Mouse (Mus musculus): ENCODE results near the gene Sertad4. TPM values are rescaled to one million over a fixed set of nuclear protein-coding genes. Genes with fewer than 3 reads are reported as not detected.

Sertad4 gene
- polyA plus RNA-seq, 1 experiment from 2014 or later: 13.1 TPM

GRCm38 (mm10) chr1:192841094-192841813 is 14.3 kb downstream of the Sertad4 start:
- H3K27me3 ChIP-seq (ENCODE audit: poor library complexity, severe bottlenecking): peaks cover 45% of the 10 kb centered on the region
- WGBS: 88% methylated on average over 9 of the region's 9 CpGs
- H3K9me3 ChIP-seq: no peaks in the 10 kb centered on the region
- DNase-seq (ENCODE audit: extremely low spot score, low spot score): no peak
- peaks cover 9% of the 10 kb centered on the region for H3K36me3 ChIP-seq (replicated peaks)
- no peak overlapping the region for H3K4me3 ChIP-seq
- H3K27ac ChIP-seq: no peak overlapping the region
- peaks cover 4% of the 10 kb centered on the region for H3K4me1 ChIP-seq

DNA sequence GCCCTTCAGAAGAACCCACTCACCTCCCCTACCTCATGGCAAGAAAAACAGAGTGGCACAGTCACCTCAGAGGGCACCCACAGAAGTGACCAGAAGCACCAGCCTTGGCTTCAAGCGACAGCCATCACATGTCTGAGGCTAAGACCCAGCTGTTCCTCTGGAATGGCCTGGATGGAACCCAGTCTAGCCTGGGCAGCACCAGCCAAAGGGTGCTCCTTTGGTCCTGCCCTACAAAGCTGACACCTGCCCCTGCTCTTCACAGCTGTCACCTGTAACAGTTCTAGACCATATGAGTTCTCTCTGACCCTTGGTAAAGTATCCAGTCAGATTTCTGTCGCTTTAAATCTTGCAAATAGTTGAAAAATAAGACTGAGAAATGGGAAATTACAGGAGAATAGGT is 14.9 kb downstream of the Sertad4 start:
- Histone ChIP-seq H3K36me3 (replicated peaks) (peaks cover 6% of the 10 kb centered on the region; the same call in 1 of the 2 replicates), H3K4me3 (no peak overlapping the region), H3K9me3 (no peaks in the 10 kb centered on the region), H3K4me1 (peaks cover 10% of the 10 kb centered on the region), H3K27ac (no peak overlapping the region), H3K27me3 (ENCODE audit: poor library complexity, severe bottlenecking) (peaks cover 51% of the 10 kb centered on the region)
- WGBS: 77% methylated on average over 2 of the region's 2 CpGs
- DNase-seq (ENCODE audit: extremely low spot score, low spot score): no peak

DNA sequence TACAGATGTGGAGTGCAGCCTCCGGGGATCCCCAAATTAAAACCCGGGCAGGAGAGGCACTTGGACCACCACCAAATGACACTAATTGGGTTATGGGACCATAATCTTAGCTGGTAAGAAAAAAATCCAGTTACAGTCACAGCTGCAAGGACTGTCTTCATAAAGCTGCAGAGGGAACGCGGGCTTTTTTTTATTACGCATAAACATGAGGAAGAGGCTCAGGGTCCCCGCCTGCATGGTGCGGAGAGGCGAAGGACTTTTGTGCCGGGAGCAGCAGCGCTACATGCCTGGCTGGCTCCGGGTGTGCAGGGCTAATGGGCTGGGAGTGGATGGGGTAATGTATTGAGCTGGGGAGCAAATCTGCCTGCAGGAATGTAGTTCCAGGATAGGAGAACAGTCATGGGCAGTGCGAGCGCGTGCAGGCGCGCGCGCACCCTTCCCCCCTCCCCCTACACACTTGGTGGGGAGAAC is 20.3 kb downstream of the Sertad4 start:
- Histone ChIP-seq H3K27me3 (ENCODE audit: poor library complexity, severe bottlenecking) (peaks cover 90% of the 10 kb centered on the region), H3K4me1 (peaks cover 55% of the 10 kb centered on the region), H3K9me3 (no peaks in the 10 kb centered on the region), H3K4me3 (peak overlapping the region; percentile 54), H3K36me3 (replicated peaks) (no peaks in the 10 kb centered on the region), H3K27ac (peak overlapping the region; percentile 87)
- DNase-seq (ENCODE audit: extremely low spot score, low spot score): peak; percentile 65
- WGBS: 1% methylated on average over 18 of the region's 18 CpGs

DNA sequence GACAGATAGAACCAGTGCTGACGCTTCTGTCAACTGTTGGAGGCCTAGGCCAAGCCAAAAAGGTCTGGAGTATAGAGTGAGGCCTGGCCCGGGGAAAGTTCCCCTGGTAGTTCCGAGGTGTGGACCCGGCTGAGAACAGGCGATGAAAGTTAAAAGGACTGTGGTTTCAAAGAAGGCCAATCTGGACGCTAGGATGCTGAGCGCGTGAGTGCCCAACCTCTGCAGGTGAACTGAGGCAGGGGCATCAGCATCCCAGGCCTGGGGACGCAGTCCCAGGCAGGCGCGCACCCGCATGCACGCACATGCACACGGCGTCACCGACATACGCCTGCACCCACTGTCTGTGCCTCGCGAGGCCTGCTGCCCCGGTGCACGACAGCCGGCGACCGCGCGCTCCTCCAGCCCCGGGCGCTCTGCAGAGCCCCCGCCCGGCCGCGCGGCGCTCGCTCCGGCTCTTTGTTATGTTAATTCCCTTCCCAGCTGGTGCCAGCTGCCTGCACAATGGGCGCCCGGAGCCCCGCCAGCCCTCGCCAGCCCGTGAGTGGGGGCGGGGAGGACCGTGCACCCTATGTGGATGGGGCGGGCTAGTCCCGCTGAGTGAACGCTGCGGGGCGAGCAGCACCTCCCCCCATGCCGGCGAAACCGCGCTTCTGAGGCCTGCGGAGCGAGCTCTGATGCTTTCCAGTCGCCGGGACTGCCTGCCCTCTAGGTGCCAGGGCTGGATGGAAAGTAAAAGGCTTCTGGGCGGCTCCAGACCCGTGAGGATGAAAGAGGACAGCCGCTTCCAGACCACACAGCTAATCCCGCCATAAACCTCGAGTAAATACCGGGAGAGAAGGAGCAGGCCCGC is 21.0 kb downstream of the Sertad4 start:
- peak overlapping the region; percentile 87 for H3K27ac ChIP-seq
- under 1% methylated on average over 63 of the region's 63 CpGs for WGBS
- peak overlapping the region; percentile 54 for H3K4me3 ChIP-seq
- peaks cover 61% of the 10 kb centered on the region for H3K4me1 ChIP-seq
- H3K36me3 ChIP-seq (replicated peaks): no peaks in the 10 kb centered on the region
- peaks cover 92% of the 10 kb centered on the region for H3K27me3 ChIP-seq (ENCODE audit: poor library complexity, severe bottlenecking)
- DNase-seq (ENCODE audit: extremely low spot score, low spot score): peak; percentile 82
- H3K9me3 ChIP-seq: no peaks in the 10 kb centered on the region

- Histone ChIP-seq H3K4me1 (peaks cover 70% of the 10 kb centered on the region), H3K9me3 (no peaks in the 10 kb centered on the region), H3K27me3 (ENCODE audit: poor library complexity, severe bottlenecking) (peaks cover 94% of the 10 kb centered on the region), H3K36me3 (replicated peaks) (no peaks in the 10 kb centered on the region), H3K27ac (peak overlapping the region; percentile 87), H3K4me3 (peak overlapping the region; percentile 54; the same call in 1 of the 2 replicates)
- 5% methylated on average over 26 of the region's 26 CpGs for WGBS
- no peak for DNase-seq (ENCODE audit: extremely low spot score, low spot score)
Measured at GRCm38 (mm10) chr1:192833586-192833985, 22.0 kb downstream of the Sertad4 start.

GRCm38 (mm10) chr1:192833097-192833496 is 22.5 kb downstream of the Sertad4 start:
- Histone ChIP-seq H3K9me3 (no peaks in the 10 kb centered on the region), H3K4me3 (no peak overlapping the region), H3K36me3 (replicated peaks) (no peaks in the 10 kb centered on the region), H3K27me3 (ENCODE audit: poor library complexity, severe bottlenecking) (peaks cover 94% of the 10 kb centered on the region), H3K4me1 (peaks cover 74% of the 10 kb centered on the region), H3K27ac (peak overlapping the region; percentile 87)
- WGBS: 22% methylated on average over 4 of the region's 4 CpGs
- no peak for DNase-seq (ENCODE audit: extremely low spot score, low spot score)

DNA sequence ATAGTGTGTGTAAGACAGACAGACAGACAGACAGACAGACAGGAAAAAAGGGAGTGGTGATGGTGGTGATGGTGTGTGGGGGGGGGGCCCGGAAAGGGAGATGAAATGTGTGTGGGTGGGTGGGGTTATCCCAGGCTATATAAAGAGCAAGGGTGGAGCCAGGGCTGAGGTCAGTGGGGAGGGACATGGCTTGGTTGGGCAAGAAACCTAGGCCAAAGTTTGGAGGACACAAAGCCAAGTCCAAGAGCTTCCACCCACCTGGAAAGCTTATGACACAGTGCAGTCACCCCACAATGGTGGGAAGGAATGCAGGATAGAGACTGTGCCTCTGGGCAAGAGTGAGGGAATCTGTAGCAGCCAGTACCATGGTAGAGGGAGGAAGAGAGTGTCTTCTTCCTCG is 23.2 kb downstream of the Sertad4 start:
- no peak for DNase-seq (ENCODE audit: extremely low spot score, low spot score)
- Histone ChIP-seq H3K4me3 (no peak overlapping the region), H3K9me3 (no peaks in the 10 kb centered on the region), H3K27me3 (ENCODE audit: poor library complexity, severe bottlenecking) (peaks cover 92% of the 10 kb centered on the region), H3K36me3 (replicated peaks) (no peaks in the 10 kb centered on the region), H3K27ac (no peak overlapping the region), H3K4me1 (peaks cover 74% of the 10 kb centered on the region)
- WGBS: 66% methylated on average over 2 of the region's 2 CpGs

DNA sequence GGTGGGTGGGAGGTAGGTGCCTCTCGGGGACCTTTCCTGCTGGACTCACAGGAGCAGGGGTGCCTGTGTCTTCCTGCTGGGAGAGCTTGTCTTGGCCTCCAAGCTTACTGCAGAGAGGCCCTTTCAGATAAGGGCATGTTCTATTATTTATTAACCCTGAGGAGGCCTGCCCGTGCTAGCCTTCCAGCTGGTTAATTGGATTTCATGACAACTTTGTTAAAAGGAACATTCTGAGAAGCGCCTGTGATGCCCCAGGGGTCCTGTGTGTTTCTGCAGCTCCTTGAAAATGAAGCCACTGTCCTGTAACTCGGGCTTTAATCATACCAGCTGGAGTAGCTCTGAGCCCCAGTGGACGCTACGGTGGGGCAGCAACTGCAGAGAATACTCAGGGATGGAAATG is 25.1 kb downstream of the Sertad4 start:
- Histone ChIP-seq H3K4me1 (peaks cover 71% of the 10 kb centered on the region), H3K27ac (peak overlapping the region; percentile 65), H3K27me3 (ENCODE audit: poor library complexity, severe bottlenecking) (peaks cover 89% of the 10 kb centered on the region), H3K4me3 (no peak overlapping the region), H3K36me3 (replicated peaks) (no peaks in the 10 kb centered on the region), H3K9me3 (no peaks in the 10 kb centered on the region)
- 7% methylated on average over 6 of the region's 6 CpGs for WGBS
- peak; percentile 50 for DNase-seq (ENCODE audit: extremely low spot score, low spot score)

DNA sequence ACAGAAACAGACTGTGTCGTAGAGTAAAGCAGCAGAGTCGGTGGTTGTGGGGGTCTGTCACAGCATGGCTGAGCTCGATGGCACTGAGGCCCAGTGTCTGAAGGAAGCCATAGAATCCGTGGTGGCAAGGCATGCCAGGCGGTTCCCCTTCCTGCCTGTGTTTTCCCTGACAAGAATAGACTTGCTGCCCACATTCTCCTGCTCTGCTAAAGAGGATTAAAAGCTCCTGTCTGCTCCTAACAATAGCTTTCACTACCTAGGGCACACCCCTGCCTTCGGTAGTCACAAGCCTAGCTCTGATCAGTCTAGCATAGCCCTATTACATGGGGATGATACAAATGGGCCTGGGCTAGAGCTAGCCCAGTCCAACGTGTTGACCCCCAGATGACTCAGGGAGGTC is 26.6 kb downstream of the Sertad4 start:
- Histone ChIP-seq H3K4me1 (peaks cover 58% of the 10 kb centered on the region), H3K9me3 (no peaks in the 10 kb centered on the region), H3K36me3 (replicated peaks) (no peaks in the 10 kb centered on the region), H3K4me3 (no peak overlapping the region), H3K27me3 (ENCODE audit: poor library complexity, severe bottlenecking) (peaks cover 75% of the 10 kb centered on the region), H3K27ac (peak overlapping the region; percentile 17; the same call in 1 of the 2 replicates)
- 27% methylated on average over 7 of the region's 7 CpGs for WGBS
- no peak for DNase-seq (ENCODE audit: extremely low spot score, low spot score)

DNA sequence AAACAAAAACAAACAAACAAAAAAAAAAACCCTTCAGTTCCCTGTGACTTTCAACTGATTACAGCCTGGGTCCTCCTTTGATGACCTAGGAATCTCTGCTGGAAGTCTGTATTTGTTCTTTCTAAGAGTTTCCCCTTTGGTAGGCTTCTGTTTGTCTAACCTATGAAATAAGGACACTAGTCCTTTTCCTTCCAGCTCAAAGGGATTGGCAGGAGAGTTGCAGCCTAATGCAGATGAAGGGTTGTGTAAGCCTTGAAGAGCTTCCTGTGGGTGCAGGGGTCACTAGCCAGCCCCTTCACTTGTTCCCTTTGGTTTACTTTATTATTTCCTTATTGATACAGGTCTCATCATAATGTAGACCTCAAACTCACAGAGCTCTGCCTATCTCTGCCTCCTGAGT is 27.6 kb downstream of the Sertad4 start:
- Histone ChIP-seq H3K27ac (0 out of 2 replicates have a peak overlapping the region, but pooled peaks have one; percentile 17), H3K27me3 (ENCODE audit: poor library complexity, severe bottlenecking) (peaks cover 65% of the 10 kb centered on the region), H3K4me3 (no peak overlapping the region), H3K9me3 (no peaks in the 10 kb centered on the region), H3K36me3 (replicated peaks) (no peaks in the 10 kb centered on the region), H3K4me1 (peaks cover 58% of the 10 kb centered on the region)
- DNase-seq (ENCODE audit: extremely low spot score, low spot score): no peak

GRCm38 (mm10) chr1:192825746-192826145 is 29.8 kb downstream of the Sertad4 start:
- no peak overlapping the region for H3K4me3 ChIP-seq
- 23% methylated on average over 9 of the region's 9 CpGs for WGBS
- no peak for DNase-seq (ENCODE audit: extremely low spot score, low spot score)
- peaks cover 43% of the 10 kb centered on the region for H3K27me3 ChIP-seq (ENCODE audit: poor library complexity, severe bottlenecking)
- H3K9me3 ChIP-seq: no peaks in the 10 kb centered on the region
- no peaks in the 10 kb centered on the region for H3K36me3 ChIP-seq (replicated peaks)
- H3K27ac ChIP-seq: no peak overlapping the region
- peaks cover 50% of the 10 kb centered on the region for H3K4me1 ChIP-seq

- no peak for DNase-seq (ENCODE audit: extremely low spot score, low spot score)
- Histone ChIP-seq H3K4me1 (peaks cover 26% of the 10 kb centered on the region), H3K27me3 (ENCODE audit: poor library complexity, severe bottlenecking) (peaks cover 34% of the 10 kb centered on the region), H3K36me3 (replicated peaks) (no peaks in the 10 kb centered on the region), H3K27ac (peak overlapping the region; percentile 82), H3K4me3 (no peak overlapping the region; the same call in 1 of the 2 replicates), H3K9me3 (no peaks in the 10 kb centered on the region)
- 26% methylated on average over 13 of the region's 13 CpGs for WGBS
Measured at GRCm38 (mm10) chr1:192822652-192823525, 32.7 kb downstream of the Sertad4 start.

Data from forebrain, embryonic 10.5 days (tissue).